Mouse (Mus musculus) CH12.LX (cell line): ENCODE results near the gene Commd4.

Source experiments
- CHD2 ChIP-seq: IDR thresholded peaks from 2 replicates; pipeline ENCODE4 v1.6.1; 2011; ENCODE audit warnings: low read length, improper control_type of control experiment
- IRF4 ChIP-seq: IDR thresholded peaks from 2 replicates; pipeline ENCODE4 v1.6.1; 2014; ENCODE audit warnings: low read depth, mild to moderate bottlenecking, inconsistent platforms, low read length, improper control_type of control experiment
- POLR2AphosphoS2 ChIP-seq: IDR thresholded peaks from 2 replicates; pipeline ENCODE4 v1.6.1; 2011; ENCODE audit warnings: low read depth, low read length, improper control_type of control experiment

DNA sequence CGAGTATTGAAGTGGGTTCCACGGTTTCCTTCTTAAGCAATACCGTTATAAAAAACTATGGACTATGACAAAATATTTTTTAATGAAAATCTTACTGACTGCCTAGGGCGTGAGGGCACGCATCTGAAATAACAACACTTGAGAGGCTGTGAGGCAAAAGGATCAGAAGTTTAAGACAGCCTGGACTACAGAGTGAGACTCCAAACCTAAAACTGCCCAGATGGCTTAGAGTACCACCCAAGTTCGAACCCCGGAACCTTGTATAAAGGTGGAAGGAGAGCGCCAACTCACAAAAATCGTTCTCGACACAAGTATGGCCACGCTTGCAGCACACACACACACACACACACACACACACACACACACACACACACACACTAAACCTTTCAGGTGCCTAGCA lies 375 bp upstream of the Commd4 start:
- TF ChIP-seq POLR2AphosphoS2 (no peak), IRF4 (no peak), CHD2 (no peak)
